Mouse (Mus musculus): ENCODE data around the gene Lamtor2. TPM values are rescaled to one million over a fixed set of nuclear protein-coding genes. Genes with fewer than 3 reads are reported as not detected.
"Not testable (repeated sequence)": the region's sequence is repeated elsewhere in the genome, so short reads cannot be mapped to it uniquely, and the experiment has no call there.

Lamtor2 gene
- 10 to 100 TPM; 90.8 to 95.9 TPM for total RNA-seq (2021)
- long read RNA-seq, experiment 1, transcript Lamtor2-202 (4 exons, 568 nt), result minor isoform, 6 of 62 reads
- long read RNA-seq, experiment 1, transcript Lamtor2-201 (4 exons, 668 nt), result major isoform, 46 of 62 reads
- long read RNA-seq, experiment 1, partial matches to known transcripts, result 1 of 62 reads
- long read RNA-seq, experiment 1, other reads (novel, unspliced or antisense), result 4 of 62 reads
- long read RNA-seq, experiment 2, transcript Lamtor2-201 (4 exons, 668 nt), result major isoform, 38 of 52 reads
- long read RNA-seq, experiment 2, partial matches to known transcripts, result 2 of 52 reads
- long read RNA-seq, experiment 2, other reads (novel, unspliced or antisense), result 10 of 52 reads

DNA sequence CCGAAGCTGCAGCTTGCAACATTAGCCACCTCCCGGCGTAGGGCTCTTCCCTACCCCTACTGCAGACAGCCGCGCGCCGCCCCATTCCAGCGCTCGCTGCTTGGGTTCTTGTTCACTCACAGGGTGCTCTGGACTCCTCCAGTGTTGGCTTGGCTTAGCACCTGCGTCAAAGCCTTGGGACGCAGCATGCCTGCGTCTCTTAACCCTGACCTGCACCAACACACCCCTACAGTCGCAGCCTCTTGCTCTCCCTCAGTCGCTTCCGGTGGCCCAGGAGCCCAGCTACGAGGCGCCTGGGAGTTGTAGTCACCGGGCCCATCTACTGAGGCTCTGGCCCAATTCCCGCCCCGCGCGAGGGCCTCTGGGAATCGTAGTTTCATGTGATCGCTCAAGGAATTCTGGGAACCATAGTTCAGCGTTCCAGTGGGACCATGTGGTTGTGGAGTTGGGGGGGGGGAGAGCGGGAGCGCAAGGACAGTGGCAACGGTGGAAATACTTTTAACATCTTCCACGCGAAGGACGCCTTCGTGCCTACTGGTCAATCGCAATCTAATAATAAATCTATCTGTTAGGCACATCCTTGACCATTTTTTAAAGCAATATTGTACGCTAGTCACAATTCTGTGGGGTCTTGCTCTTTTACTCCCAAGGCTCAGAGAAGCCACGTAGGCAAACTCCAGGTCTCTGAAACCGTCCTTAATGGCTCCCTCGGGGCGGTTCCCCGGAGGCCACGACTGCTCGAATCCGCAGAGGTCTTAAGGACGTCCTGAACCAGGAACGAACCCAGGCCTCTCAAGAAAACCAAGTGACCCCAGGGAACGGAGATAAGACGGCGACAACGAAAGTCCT lies at the start of gene Lamtor2:
Gene Lamtor2 (minus strand): TSS at position 399 of the 849 bp plus-strand sequence.
- peak; percentile 99 for DNase-seq (ENCODE audit: low spot score)

DNA sequence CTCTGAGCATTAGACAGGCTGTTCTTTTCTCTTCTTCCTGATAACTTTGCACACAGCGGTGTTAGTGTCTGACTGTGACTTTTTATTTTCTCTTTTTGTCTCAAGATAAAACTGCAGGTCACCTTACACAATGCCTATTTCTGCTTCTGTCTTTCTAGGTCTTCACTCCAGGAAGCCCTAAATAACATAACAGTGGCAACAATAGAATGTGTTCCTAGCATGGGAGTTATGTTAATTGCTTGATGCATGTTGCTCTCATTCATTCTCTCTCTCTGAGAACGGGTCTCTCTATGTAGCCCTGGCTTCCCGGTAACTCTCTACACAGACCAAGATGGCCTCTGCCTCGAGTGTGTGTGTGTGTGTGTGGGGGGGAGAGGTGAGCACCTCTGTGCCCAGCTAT lies 49.6 kb upstream of the Lamtor2 start:
- DNase-seq (ENCODE audit: low spot score), result no peak

DNA sequence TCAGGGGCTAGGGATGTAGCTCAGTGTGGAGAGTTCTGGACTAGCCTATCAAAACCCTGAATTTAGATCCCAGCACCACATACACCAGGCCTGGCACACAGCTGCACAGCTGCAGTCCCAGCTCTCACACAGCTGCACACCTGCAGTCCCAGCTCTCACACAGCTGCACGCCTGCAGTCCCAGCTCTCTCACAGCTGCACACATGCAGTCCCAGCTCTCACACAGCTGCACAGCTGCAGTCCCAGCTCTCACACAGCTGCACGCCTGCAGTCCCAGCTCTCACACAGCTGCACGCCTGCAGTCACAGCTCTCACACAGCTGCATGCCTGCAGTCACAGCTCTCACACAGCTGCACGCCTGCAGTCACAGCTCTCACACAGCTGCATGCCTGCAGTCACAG lies 43.7 kb upstream of the Lamtor2 start:
- DNase-seq (ENCODE audit: low spot score), result not testable (repeated sequence)

GRCm38 (mm10) chr3:88593893-88594580 lies 41.2 kb upstream of the Lamtor2 start:
- DNase-seq (ENCODE audit: low spot score), result no peak

DNA sequence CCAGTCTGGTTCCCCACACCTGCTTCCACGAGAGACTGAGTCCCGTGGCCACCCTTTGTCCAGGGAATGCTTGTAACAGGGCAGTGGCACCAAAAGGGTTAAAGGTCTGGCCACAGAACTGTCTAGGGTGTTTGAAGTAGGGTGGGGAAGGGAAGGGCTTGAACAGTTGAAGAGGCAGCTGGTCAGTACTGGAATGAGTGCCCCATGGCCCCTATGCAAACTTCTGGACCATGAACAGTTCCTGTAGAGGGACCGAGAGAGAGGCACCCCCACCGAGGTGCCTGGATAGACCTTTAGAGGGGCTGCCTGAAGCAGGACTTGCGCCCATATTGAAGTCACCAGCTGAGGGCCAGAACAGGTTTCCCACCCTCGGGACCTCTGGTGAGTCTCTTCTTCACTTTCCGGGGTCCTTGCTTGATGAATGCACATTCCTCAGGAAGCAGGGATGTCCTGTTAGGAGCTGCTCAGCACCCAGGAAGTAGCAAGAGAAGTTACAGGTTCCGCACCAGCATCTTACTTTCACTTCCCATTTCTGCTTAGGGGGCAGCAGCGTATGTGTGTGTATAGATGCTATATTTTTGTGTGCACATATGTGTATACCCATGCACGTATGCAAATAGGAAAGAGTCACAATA lies 40.2 kb upstream of the Lamtor2 start:
- no peak for DNase-seq (ENCODE audit: low spot score)

DNA sequence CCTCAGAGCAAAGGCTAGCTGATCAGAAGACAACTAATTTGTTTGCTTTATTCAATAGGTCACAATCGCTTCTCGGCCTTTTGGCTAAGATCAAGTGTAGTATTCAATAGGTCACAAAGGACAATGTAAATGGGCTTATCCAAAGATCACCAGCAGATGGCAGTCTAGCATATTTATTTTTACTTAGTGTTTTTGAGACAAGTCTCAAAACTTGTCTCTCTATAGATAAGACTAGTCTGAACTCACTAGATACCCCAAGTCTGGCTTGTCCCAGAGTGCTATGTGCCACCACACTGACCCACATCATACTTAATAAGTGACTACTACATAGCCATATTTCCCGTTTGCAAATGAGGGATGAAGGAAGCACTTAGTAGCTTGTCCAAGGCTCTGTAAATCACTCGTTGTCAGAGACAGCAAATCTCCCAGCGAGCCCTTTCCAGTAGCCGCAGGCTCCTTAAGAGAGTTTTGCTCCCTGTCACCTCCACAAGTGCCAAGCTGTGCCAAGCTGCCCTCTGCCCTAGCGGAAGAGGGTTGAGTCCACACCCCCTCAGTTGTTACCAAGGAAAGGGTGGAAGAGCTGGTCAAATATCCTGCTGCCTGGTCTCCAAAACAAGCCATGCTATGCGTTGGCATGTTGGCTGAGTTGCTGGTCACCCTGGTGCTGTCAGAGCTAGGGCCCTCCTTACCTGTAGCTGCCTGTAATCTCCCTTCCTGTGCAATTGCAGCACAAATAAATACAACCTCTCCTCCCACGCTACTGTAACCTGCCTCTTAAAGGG lies 39.3 kb upstream of the Lamtor2 start:
- peak; percentile 60 for DNase-seq (ENCODE audit: low spot score)

- DNase-seq (ENCODE audit: low spot score), result no peak
Measured at GRCm38 (mm10) chr3:88591044-88591443, 38.2 kb upstream of the Lamtor2 start.

GRCm38 (mm10) chr3:88590246-88590645 lies 37.4 kb upstream of the Lamtor2 start:
- DNase-seq (ENCODE audit: low spot score), result no peak

DNA sequence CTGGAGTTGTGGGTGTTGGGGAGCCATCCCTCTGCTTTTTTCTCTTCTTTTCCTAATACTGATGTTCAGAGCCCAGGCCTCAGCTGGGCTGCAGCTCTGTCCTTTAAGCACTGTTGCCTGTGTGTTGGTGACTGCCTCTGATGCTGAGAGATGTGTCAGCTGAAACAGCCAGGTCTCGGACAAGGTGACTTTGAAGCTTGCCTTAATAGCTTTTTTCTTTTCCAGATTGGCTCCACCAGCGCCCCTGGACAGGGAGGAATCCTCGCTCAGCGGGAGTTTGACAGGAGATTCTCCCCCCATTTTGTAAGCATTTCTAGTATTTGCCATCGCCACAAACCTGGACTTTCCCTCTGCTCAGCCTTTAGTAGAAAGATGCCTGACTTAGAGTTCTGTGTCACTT lies 33.8 kb upstream of the Lamtor2 start:
- DNase-seq (ENCODE audit: low spot score), result no peak

GRCm38 (mm10) chr3:88585769-88586168 lies 32.9 kb upstream of the Lamtor2 start:
- DNase-seq (ENCODE audit: low spot score), result no peak

DNA sequence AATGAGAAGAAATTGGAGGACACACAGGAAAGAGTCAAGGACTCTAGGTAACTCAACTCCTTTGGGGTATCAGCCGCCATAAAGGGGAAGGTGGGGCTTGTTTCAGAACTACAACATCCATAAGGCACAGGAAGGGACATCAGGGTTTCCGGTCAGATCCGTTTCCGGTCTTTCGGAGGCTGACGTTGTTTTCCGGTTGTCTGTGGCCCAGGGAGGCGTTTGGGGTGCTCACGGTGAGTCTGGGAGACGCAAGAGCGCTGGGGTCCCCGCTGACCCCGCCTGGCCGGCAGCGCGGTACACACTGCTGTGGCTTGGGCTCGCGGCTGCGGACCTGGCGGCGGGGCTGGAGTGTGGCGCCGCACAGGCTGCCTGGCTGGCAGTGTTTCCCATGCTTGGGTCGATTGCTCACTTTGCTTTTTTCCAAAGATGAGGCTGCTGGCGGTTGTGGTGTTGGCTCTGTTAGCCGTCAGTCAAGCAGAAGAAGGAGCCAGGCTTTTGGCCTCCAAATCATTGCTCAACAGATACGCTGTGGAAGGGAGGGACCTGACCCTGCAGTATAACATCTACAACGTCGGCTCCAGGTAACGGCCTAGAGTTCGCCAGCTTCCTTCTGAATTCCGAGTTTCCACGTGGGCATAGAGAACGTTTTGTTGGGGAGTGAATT lies 26.7 kb upstream of the Lamtor2 start:
- peak; percentile 86 for DNase-seq (ENCODE audit: low spot score)

- DNase-seq (ENCODE audit: low spot score), result no peak
Measured at GRCm38 (mm10) chr3:88578498-88579424, 25.9 kb upstream of the Lamtor2 start.

GRCm38 (mm10) chr3:88577846-88578245 lies 25.0 kb upstream of the Lamtor2 start:
- DNase-seq (ENCODE audit: low spot score), result not testable (repeated sequence)

DNA sequence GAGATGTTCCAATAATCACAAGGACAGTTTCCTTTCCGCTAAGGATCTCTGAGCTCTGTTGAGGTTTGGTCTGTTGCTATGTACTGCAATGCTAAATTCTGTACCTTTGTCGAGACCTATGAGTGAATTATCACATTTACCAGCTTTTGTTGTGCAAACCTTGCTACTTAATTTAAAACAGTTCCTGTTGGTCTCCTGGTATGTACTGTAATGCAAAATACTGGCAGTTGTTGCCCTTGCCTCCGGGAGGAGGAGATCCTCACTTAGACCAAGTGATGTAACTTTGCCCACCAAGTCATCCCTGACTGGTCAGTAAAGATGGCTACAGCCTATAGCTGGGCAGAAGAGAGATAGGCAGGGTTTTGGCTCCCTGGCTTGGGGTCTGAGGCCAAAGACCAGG lies 22.7 kb upstream of the Lamtor2 start, which contains the start of gene Ssr2:
Gene Ssr2 (plus strand): TSS at position 337 of the 400 bp plus-strand sequence.
- no peak for DNase-seq (ENCODE audit: low spot score)

DNA sequence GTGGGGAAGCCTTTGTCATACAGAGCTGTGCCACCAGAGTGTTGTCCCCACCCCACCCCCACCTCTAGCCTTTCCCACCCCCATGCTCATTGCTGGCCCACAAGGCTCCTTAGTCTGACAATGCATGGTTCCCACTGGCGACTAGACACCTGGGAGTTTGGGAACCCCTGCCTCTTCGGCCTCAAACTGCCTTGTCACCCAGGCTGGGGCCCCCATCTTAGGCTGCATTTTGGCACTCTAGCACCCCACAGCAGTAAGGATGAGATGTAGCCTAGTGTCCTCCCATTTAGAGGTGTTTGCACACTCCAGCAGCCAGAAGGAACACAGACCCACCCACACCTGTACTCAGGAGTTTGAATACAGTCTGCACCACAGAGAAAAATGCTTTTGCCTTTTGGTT lies 20.9 kb upstream of the Lamtor2 start:
- no peak for DNase-seq (ENCODE audit: low spot score)

- no peak for DNase-seq (ENCODE audit: low spot score)
Measured at GRCm38 (mm10) chr3:88572835-88573234, 20.0 kb upstream of the Lamtor2 start.

- DNase-seq (ENCODE audit: low spot score), result no peak
Measured at GRCm38 (mm10) chr3:88571856-88572255, 19.0 kb upstream of the Lamtor2 start.

GRCm38 (mm10) chr3:88570341-88570740 lies 17.5 kb upstream of the Lamtor2 start:
- DNase-seq (ENCODE audit: low spot score), result no peak

- DNase-seq (ENCODE audit: low spot score), result peak; percentile 27
Measured at GRCm38 (mm10) chr3:88569694-88570093, 16.8 kb upstream of the Lamtor2 start.

All from gastrocnemius, adult 18-20 months (tissue).